Mouse (Mus musculus): ENCODE measurements around the gene Parva.

Parva gene

DNA sequence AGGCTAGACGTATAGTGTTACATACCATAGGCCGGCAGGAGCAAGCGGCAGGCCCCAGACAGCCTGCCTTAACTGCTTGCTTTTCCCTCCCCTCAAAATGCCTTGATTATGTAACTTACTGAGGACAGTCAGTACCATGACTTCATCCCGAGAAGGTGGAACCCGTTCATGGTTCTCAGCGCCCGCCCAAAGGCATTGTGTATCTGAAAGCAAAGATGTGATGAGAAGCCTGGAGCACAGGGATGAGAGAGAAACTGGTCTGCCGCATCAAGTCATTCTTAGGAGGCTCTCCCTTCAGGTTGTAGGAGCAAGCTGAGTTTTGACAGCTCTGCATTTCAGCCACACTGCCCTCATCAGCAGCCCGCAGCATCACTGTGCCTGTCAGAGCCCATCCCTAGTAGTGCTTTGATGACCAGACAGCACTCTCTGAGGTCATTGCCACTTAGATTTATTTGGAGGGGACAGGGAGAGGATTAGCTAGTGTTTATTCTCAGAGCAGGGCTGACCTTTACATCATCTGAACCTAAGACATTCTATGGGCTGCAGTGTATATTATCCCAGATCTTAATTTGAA, 45.5 kb downstream of the Parva start:
- DNase-seq (ENCODE audit: low spot score) = no peak

DNA sequence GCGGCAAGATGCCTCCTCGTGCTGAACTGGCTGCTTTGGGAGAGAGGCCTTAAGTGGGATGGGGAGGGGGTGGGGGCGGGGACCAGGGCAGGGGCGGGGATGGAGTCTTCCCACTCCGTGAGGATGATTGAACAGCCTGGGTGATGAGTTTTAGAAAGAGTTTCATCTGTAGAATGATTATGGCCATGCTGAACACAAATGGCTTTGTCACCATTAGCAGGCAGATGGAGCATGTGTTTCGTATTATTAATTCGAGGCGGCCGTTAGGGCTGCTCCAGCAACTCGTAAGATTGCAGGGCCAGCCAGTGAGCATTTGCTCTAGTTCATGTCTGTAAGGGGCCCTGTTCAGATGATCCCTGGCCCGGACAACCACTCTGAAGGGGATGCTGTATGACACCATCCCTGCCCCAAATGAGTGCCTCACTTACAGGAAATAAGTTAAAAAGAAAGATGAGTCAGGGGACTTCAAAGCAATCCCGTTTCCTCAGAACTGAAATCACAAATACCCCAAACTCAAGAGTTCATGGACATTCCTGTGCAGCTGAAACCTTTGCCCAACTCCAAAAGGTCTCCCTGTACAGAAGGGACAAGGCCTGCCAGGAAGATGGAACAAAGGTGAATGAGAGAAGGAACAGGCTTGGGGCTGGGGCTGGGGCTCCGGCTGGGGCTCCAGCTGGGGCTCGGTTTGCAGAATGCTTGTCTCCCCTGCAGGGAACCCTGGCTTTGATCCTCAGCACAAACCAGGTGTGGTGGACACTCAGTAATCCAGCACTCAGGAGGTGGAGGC, 46.5 kb downstream of the Parva start:
- DNase-seq (ENCODE audit: low spot score) = no peak

GRCm38 (mm10) chr7:112479116-112479515, 51.8 kb downstream of the Parva start:
- peak; percentile 24 for DNase-seq (ENCODE audit: low spot score)

- no peak for DNase-seq (ENCODE audit: low spot score)
Measured at GRCm38 (mm10) chr7:112481031-112481430, 53.7 kb downstream of the Parva start.

DNA sequence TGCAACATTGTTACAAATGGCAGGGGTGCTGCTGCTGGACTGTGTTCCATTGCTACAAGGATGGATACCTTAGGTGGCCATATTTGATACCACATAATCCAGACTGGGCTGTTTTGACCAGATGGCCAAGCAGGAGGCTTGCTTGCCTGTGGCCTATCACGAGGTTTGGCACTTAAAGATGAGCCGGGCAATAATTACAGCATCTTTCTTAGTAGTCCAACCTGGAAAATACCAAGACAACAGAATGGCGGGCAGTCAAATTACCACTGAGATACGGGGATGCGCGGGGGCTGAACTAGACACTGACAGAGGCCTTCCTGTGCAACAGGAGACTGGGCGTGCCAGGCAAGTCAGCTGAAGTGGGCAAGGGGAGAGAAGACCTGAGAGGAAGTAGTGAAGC, 55.3 kb downstream of the Parva start:
- no peak for DNase-seq (ENCODE audit: low spot score)

DNA sequence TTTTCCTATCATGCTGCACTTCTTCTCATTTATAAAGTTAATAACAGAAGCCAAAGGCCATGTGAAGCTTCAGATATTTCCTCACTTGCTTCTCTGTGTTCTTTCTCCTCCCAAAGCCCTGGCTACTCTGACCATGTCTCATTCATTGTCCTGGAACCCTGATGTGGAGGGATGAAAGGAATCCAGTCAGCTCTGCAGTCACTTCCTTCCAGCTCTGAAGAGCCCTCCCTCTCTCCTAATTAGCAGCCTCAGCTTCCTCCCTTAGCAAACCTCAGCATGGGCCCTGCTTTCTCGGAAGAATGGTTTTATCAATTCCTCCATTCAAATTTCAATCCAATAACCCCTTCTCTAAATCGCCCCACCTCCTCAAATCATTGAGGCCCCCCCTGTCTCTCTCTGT, 56.1 kb downstream of the Parva start:
- no peak for DNase-seq (ENCODE audit: low spot score)

GRCm38 (mm10) chr7:112490825-112491224, 63.5 kb downstream of the Parva start:
- no peak for DNase-seq (ENCODE audit: low spot score)

DNA sequence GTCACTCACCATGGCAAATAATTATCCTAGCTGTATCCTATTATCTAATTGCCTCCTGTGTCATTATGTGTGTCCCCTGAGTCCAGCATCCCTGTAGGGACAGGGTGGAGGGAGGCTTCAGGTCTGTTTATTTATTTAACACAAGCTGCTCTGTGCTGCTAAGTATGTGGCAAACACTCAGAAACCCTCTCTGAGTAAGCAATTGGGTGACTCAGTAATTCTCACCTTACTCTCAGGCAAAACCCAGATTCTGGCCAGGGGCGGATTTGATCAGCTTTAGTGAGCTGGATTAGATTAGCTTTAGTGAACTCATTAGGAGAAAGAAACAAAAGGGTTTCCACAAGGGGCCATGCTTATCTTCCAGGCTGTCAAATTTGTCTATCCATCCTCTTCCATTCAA, 64.4 kb downstream of the Parva start:
- no peak for DNase-seq (ENCODE audit: low spot score)

DNA sequence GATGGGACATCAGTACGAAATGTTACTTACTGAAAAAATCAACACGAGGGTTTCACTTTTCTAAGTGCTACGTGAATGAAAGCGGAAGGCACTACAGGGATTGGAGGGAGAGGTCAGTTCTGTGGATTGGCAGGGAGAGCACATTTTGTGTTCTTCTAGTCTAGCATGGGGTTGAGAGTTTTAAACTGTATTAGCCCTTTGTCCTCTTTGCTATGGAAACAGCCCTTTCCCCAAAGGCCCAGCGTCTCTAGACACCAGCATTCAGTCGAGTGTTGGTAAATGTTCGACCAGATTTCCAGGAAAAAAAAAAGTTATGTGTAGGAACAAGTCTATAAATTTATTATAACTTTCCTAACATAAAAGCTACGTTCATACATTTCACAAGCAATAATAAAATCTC, 68.6 kb downstream of the Parva start:
- DNase-seq (ENCODE audit: low spot score) = no peak

DNA sequence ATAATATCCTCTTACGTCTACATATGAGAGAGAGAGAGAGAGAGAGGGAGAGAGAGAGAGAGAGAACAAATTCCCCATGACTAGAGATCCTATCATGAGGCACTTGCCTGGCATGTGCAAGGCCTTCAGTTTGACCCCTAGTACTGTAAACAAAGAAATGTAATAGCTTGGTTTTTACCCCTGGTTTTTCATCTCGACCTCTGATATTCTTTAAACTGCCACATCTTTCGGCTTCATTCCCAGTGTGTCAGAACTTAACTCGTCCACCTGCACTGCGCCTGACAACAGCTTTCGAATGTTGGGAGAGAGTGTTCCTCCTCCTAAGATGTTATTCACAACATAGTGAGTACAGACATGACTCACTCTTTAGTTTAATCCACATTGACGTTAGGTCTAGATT, 69.6 kb downstream of the Parva start:
- no peak for DNase-seq (ENCODE audit: low spot score)

DNA sequence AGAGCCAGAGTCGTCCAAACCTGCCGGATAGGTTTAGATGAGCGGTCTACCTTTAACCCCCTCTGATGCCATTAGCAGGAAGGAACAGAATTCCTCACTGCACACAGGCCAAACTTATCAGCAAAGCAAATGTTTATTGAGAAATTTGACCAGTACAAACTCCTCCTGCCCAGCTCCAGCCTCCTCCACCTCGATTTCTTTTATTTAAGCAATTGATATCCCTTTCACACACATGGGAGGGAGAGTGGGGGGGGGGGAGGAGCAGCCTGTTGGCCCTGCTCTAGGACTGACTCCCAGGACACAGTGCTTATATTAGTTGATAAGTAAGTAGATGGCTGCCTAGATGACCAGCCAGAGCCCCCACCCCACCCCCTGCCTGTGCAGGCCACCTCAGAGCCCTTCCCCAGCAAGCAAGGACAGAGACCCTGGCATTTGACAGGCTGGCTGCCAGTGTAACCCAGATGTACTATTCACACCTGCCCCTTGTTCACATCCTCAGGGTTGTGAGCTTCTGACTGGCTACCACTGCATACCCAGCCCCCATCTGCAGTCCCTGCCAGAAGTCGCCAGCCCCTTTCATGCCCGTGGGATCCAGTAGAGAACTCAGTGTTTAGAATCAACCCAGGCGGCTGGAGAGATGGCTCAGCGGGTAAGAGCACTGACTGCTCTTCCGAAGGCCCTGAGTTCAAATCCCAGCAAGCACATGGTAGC, 71.4 kb downstream of the Parva start:
- no peak for DNase-seq (ENCODE audit: low spot score)

- no peak for DNase-seq (ENCODE audit: low spot score)
Measured at GRCm38 (mm10) chr7:112499453-112500133, 72.3 kb downstream of the Parva start.

DNA sequence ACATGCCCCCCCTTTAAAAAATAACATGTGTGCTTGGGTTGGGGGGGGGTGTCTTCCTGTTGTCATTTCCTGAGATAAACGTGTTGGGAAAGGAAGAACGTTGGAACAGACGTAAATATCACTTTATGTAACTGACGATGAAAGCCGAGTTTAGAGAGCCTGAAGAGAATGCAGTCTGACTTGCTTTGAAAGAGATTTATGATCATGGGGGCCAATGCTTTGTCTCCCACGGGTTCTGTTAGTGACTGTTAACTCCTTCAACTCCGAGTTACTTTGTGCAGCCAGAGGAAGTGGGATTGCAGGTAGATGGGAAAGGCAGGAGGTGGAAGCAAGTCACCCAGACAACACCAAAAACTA, 72.8 kb downstream of the Parva start:
- DNase-seq (ENCODE audit: low spot score) = no peak

DNA sequence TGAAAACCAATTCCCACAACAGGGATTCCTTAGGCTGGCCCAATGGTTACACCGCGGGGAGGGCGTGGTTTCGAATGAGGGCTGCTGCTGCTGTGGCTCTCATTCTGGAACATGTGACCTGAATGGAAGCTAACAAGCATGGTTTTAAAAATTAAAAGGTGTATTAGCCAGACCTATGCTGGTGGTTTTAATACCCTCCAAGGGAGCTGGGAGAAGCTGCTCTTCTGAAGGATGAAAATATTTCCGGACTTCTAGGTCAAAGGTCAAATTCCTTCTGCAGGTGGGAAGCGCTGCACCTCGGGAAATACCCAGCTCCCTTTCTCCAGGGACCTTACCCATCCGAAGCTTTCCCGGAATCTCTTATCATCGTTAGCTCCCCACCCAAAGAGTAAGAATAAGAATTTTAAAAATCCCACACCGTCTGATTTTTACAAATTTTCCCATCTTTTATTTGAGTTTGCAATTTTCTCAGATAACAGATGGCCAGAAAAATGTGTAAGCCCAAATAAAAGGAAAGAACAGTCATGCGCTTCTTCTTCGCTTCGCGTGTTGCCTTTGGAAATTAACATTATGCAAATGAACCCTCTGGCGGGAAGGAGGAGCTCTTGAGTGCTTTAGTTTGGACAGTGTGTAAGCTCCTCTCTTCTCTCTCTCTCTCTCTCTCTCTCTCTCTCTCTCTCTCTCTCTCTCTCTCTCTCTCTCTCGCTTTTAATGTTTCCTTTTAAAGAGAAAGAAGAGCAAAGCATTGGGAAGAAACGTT, 74.9 kb downstream of the Parva start:
- DNase-seq (ENCODE audit: low spot score) = peak; percentile 26

- no peak for DNase-seq (ENCODE audit: low spot score)
Measured at GRCm38 (mm10) chr7:112502845-112503244, 75.5 kb downstream of the Parva start.

- no peak for DNase-seq (ENCODE audit: low spot score)
Measured at GRCm38 (mm10) chr7:112503448-112503847, 76.1 kb downstream of the Parva start.

GRCm38 (mm10) chr7:112503917-112504316, 76.6 kb downstream of the Parva start:
- DNase-seq (ENCODE audit: low spot score) = no peak

- no peak for DNase-seq (ENCODE audit: low spot score)
Measured at GRCm38 (mm10) chr7:112509107-112509506, 81.8 kb downstream of the Parva start.

GRCm38 (mm10) chr7:112510336-112511048, 83.2 kb downstream of the Parva start:
- DNase-seq (ENCODE audit: low spot score) = no peak

- no peak for DNase-seq (ENCODE audit: low spot score)
Measured at GRCm38 (mm10) chr7:112511309-112511708, 84.0 kb downstream of the Parva start.

- no peak for DNase-seq (ENCODE audit: low spot score)
Measured at GRCm38 (mm10) chr7:112512257-112512656, 85.0 kb downstream of the Parva start.
